Mouse (Mus musculus): ENCODE measurements at regions not wholly inside any gene's neighbourhood (a gene's known extent, or its start where the extent isn't known, plus 50 kb on each side); places are given as distances from the start of the nearest gene placed in this dataset.

GRCm38 (mm10) chr10:119054191-119055175, 184.5 kb upstream of the Dyrk2 start:
- no peak for DNase-seq

GRCm38 (mm10) chr10:119052441-119053041, 182.5 kb upstream of the Dyrk2 start:
- DNase-seq, result no peak

GRCm38 (mm10) chr10:119051598-119051997, 181.6 kb upstream of the Dyrk2 start:
- no peak for DNase-seq

GRCm38 (mm10) chr10:119050017-119050685, 180.1 kb upstream of the Dyrk2 start:
- peak in 1 of 2 experiments; percentile 36 for DNase-seq

- DNase-seq, result no peak
Observed at GRCm38 (mm10) chr10:119048643-119049420, 178.8 kb upstream of the Dyrk2 start.

GRCm38 (mm10) chr10:119045059-119045458, 175.1 kb upstream of the Dyrk2 start:
- DNase-seq, result no peak

- no peak for DNase-seq
Observed at GRCm38 (mm10) chr10:119043069-119043468, 173.1 kb upstream of the Dyrk2 start.

GRCm38 (mm10) chr10:119040205-119040604, 170.2 kb upstream of the Dyrk2 start:
- DNase-seq, result no peak

GRCm38 (mm10) chr10:119039732-119040131, 169.7 kb upstream of the Dyrk2 start:
- DNase-seq, result no peak

- no peak for DNase-seq
Observed at GRCm38 (mm10) chr10:119038991-119039390, 169.0 kb upstream of the Dyrk2 start.

GRCm38 (mm10) chr10:119037781-119038180, 167.8 kb upstream of the Dyrk2 start:
- DNase-seq, result no peak

- no peak for DNase-seq
Observed at GRCm38 (mm10) chr10:119035863-119036262, 165.9 kb upstream of the Dyrk2 start.

- no peak for DNase-seq
Observed at GRCm38 (mm10) chr10:119034396-119034795, 164.4 kb upstream of the Dyrk2 start.

- DNase-seq, result peak in 1 of 2 experiments; percentile 24
Observed at GRCm38 (mm10) chr10:119031282-119032275, 161.6 kb upstream of the Dyrk2 start.

GRCm38 (mm10) chr10:119028480-119029137, 158.6 kb upstream of the Dyrk2 start:
- no peak for DNase-seq

- DNase-seq, result no peak
Observed at GRCm38 (mm10) chr10:119027241-119027901, 157.4 kb upstream of the Dyrk2 start.

GRCm38 (mm10) chr10:119026291-119026690, 156.3 kb upstream of the Dyrk2 start:
- no peak for DNase-seq

- DNase-seq, result no peak
Observed at GRCm38 (mm10) chr10:119024425-119024824, 154.4 kb upstream of the Dyrk2 start.

GRCm38 (mm10) chr10:119019082-119019481, 149.1 kb upstream of the Dyrk2 start:
- no peak for DNase-seq

- DNase-seq, result no peak
Observed at GRCm38 (mm10) chr10:119018490-119018889, 148.5 kb upstream of the Dyrk2 start.

All from adrenal gland, postnatal 36 days (tissue).